Mouse (Mus musculus) olfactory bulb, adult 2 months (tissue): Measurements from ENCODE around the gene 2210407C18Rik.

Source experiments
- CTCF ChIP-seq: fragments of 200-500 bp; IDR thresholded peaks from 2 replicates; pipeline ENCODE4 v1.5.1; 2012; ENCODE audit warnings: low read depth, mild to moderate bottlenecking, low read length, moderate library complexity; ENCODE audit not compliant: insufficient read depth
- POLR2A ChIP-seq: fragments of 200-500 bp; IDR thresholded peaks from 2 replicates; pipeline ENCODE4 v1.6.1; 2012; ENCODE audit warnings: mild to moderate bottlenecking, low read depth, low read length, moderate library complexity; ENCODE audit not compliant: insufficient read depth

DNA sequence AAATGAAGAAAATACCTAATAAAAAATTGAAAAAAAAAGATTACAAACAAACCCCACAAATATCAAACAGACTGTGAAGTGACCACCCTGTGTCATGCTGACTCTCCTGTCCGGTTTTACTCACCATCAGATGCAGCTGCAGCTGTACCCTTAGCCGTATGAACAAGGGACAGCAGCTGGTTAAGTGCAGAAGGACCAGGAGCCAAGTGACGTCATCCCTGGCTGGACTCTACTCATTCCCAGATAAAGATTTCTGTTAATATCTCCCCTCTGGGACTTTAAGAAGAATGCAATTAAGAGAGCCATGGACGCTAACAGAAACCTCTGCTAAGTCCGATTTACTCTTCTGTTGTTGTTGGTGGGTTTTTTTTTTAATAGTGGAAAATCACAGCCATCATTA lies 45.5 kb downstream of the 2210407C18Rik start, which contains the start of gene Olfr224:
- TF ChIP-seq POLR2A (no peak), CTCF (no peak)
